Mouse (Mus musculus) mesoderm, embryonic 11.5 days (tissue): ENCODE measurements around the gene Mcu.

Experiments
- DNase-seq: peaks from one replicate; pipeline ENCODE4 v3.0.0-alpha.2; 2012; ENCODE audit warnings: low read depth, low spot score

The Mcu gene

DNA sequence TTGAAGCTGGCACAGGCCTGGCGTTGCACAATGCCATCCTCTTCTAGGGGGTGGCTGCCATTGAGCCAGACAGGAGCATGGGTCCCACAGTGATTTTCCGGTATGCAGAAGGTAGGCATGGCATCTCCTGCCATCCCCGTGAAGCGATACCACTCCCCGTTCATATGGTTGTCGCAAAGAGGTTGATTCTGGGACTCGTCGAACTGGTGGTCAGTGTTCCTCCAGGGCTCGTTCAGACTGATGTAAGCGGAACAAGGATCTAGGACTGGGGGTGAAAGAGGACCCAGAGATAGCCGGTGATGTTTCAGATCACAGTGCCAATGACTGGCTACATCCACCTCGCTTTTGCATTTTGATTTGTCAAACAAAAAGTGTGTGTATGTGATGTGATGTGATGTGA lies 177.8 kb downstream of the Mcu start:
- no peak for DNase-seq

DNA sequence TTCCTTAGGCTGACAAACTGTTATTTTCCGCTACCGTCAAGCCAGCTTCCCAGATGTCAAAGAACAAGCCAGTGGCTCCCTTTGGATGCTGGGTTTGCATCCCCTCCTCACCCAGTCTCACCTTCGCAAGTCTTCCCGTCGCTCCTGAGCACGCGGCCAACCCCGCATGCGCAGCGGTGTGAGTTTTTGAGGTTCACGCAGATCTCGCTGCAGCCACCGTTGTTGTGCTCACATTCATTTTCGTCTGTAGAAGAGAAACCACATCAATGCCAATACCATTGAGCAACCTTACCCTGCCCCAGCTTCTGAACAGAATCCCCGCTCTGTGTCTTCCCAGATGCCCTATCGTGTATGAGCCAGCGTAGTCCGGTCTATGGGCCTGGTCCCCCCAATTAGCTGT lies 180.7 kb downstream of the Mcu start:
- no peak for DNase-seq

DNA sequence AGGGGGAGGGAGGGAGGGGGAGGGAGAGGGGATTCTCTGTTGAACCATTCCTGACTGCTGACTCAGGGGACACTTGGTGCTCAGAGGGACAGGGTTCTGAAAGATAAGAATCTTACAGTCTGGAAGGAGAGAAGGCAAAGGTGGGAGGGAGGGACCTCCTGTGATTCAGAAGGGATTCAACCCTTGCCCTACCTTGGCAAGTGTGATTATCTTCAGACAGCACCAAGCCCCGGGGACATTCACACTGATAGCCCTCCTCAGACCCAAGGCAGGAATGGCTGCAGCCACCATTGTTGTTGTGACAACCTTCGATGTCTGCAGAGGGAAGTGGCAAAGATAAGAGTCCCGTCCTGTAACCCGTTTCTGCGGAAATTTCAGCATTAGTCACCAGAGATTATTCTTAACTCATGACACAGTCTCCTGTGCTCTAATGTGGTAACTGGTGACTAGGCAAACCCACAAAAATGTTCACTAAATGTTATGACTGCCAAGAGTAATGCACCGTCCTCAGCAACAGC lies 185.7 kb downstream of the Mcu start:
- no peak for DNase-seq

DNA sequence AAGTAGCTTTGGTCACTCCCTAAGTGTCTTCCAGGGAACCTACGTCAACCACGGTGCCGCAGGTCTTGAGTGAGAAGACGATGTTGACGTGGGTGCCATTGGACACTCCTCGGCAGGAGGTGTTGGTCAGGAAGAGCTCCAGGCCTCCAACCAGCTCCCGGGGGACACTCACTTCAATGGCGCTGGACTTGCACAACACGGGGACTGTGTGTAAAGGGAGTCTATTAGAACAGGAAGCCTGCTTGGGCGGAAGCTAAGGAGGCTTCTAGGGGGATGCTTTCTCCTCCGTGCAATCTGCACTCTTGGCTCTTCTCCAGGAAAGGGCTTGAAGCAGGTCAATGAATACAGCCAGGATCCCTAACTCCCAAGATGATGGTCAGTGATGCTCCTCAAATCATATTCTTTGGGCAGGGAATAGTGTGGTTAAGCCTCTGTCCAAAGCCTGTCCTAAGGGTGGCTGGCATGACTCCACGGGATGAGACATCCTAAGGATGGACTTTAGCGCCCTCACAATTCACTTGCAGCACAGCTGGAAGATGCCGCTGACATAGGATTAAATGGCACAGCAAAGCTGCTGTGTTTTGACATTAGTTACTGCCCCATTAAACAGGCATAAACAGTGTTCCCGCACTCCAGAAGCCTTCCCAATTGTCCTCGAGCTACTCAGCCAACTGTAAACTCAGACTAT lies 186.9 kb downstream of the Mcu start:
- no peak for DNase-seq

DNA sequence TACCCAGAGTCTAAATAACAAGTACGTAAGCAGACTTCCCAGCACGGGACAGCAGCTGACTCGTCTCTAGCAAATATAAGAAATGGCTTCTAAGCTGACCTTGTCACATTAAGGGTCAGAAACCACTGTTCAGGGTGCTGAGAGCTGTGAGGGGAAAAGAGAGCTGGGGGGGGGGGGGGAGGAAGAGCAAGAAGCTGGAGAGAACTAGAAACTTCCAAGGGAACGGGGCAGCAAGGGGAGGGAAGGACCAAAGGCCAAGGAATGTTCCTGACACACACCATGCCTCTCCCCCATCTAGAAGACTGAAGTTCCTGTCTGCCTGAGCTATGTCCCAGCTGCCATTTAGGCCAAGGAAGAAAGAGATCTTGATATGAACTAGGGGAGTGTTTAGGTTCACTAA lies 190.1 kb downstream of the Mcu start:
- DNase-seq, result no peak

DNA sequence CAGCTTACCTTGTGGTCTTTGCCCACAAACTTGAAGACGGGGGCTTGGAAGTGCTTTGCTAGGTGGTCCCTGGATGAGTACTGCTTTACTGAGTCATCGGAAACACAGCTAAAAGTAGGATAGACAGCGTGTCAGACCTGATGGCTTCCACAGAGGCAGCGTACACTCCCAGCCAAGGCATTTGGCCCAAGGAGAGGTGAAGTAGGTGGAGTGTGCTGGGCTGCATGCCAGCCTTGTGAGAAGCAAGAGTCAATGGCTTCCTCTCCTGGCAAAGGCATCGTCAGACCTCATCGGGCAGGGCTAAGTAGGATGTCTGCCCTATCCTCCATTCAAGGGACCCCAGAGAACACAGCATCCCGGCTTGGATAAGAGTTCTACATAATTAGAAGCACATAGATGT lies 191.1 kb downstream of the Mcu start:
- DNase-seq, result no peak

DNA sequence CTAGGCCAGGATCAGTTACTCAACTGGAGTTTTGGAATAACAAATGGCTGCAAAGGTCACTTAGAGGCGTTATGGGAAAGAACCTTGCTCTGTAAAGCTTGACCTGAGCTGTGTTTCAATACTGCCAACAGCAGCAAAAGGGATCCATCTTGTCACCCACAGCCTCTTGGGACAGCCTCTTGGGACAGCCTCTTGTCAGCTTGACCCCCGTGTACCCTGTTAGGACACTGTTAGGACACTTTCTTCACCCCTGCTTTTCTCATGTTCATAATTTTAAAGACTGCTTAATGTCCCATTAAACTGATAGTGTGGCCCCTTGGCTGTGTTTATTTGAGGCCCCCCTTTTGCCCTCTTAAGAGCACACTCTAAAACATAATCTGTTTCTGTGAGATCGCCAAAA lies 192.0 kb downstream of the Mcu start:
- DNase-seq, result no peak

DNA sequence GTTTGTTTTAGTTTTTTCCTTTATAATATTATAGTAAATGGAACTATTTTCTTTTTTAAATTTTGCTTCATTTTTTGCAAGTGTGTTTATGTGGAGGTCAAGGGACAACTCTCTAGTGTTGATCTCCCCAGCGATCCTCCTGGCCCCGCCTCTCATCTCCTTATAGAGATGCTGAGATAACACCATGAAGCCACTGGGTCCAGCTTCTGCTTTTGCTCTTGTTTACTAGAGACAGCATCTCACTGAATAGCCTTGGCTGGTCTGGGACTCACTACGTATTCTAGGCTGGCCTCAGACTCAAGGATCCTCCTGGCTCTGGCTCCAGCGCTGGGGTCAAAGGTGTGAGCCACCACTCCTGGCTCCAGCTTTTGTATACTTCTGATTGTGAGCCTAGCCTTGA lies 197.0 kb downstream of the Mcu start:
- no peak for DNase-seq

DNA sequence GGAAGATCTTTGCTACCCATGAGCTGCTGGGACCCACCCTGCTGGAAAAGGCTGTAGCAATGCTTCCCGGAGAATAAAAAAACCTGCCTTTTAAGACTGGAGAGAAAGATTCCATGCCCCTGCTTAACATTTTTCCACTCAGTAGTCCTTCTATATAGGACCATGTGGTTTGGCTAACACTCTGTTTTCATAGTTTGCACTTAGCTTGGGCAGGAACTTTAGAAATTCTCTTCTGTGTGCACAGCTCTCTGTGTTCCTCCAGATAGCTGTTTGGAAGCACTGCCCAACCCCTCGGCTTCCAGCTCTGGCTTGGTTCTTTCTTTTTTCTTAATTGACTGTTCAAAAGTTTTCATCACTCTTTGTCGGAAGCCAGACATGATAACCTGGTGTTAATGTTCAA lies 199.9 kb downstream of the Mcu start:
- no peak for DNase-seq

DNA sequence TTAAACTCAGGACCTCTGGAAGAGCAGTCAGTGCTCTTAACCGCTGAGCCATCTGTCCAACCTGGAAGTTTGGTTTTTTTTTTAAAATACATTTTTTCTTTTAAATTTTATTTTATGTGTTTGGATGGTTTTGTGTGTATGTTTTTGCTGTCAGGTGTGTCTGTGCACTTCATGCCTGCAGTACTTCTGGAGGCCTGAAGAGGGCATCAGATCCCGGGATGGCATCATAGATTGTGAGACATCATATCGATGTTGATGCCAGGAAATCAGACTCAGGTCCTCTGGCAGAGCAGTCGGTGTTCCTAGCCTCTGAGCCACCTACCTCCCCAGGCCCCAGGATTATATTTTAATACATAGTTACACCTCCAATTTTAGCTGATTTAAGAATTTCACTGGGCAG lies 202.8 kb downstream of the Mcu start:
- no peak for DNase-seq

DNA sequence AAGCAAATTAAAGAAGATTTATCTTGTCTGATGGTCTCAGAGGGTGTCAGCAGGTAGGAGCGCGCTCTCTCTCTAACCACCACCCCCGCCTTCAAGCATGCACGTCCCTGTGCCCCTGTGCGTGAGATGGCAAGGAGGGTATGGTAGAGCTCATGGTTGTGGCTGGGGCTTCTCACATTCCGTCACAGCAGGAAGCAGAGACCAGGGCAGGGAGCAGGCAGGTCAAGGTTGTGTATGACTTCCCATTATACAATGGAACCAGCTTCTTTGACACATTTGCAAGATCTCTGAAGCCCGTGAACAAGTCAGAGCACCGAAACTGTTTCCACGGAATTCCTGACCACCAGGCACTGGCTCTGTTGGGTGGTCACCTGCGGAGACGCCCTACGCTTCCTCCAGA lies 206.2 kb downstream of the Mcu start:
- DNase-seq, result no peak

DNA sequence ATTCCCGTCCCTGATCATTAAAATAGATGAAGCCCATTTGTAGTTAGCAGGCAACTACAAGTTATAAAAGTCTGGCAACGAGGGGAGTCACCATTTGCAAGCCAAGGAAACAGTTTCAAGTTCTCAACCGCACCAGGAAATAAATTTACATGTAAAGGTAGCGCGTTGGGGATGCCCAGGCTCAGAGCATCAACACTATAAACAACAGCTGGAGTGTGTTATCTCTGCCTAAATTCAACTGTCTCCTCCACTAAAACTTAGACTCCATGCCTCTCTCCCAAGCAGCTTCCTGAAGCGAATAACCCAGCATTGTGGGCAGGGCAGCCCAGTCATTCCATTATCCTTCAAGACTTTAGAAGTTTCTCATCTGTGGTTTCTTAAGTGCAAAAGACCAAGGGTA lies 208.0 kb downstream of the Mcu start:
- DNase-seq, result no peak

DNA sequence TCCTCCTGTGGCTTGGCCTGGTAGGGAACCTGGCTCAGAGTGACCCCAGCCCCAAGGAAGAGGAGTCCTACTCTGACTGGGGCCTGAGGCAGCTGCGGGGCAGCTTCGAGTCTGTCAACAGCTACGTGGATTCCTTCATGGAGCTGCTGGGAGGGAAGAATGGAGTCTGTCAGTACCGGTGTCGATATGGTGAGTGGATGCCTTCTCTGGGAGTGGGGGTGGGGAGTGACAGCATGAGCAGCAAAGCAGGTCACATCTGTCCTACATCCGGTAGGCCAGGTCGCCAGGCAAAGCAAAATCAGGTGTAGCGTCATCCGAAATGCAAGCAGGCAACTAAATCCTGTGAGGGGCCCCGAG lies 212.7 kb downstream of the Mcu start:
- DNase-seq, result no peak

DNA sequence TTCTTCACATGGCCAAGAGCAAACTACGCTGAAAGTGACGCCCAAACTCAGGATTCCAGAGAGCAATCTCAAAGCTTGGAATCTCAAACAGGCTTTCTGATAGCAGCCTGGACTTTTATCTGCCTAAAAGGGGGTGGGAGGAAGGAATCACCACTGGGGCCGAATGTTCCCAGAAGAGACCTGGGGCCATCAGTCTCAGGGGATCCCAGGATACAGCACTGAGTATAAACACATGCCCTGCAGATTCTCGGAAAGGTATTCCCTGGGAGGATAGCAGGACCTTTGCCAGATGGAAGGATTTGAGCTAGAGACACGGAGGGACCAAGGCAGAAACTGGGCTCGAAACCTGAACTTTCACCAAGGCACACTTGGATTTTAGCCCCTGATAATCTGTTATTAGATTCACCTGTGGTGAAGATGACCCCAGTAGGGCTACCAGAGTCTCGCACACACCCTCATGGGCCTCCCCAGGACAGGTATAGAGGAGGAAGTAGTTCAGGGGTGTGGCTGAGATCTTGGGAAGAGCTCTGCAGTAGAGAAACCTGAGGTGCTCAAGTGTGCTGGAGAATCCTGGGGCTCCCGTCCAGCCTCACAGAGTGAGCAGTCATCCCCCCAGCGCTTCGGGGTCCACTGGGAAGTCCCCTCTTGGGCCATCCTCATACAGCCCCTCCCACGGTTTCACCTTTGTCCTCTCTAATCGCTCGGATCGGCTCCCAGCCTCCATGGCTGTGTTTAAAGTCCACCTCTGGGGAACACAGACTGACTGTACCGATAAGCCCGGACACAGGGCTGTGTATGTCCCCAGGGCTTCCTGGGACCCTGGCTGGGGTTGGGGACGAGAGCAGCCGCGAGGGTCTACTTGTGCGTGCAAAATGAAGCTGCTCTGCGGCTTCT lies 213.3 kb downstream of the Mcu start, which contains the start of gene Pla2g12b:
Pla2g12b (plus strand) TSS at position 762 of the 894 bp plus-strand sequence.
- no peak for DNase-seq
